Mouse (Mus musculus) B cell, adult (primary cell): ENCODE data around the gene Trappc6b. TPM values are rescaled to one million over a fixed set of nuclear protein-coding genes. Genes with fewer than 3 reads are reported as not detected.

Experiments used
- total RNA-seq: library from RNA; stranded (reverse); gene quantifications from 4 replicates; pipeline ENCODE4 v1.2.4, GENCODE M21; 2023; ENCODE audit not compliant: inconsistent age

The Trappc6b gene
- 58.2 to 77.3 TPM (median 66.3 TPM) in 4 replicates for total RNA-seq

GRCm38 (mm10) chr12:59060993-59061595 lies at the start of gene Trappc6b:
Trappc6b (minus strand) TSS chr12:59061472.

GRCm38 (mm10) chr12:59095104-59096025 lies 34.1 kb upstream of the Trappc6b start, which contains the start of gene Mia2:
Mia2 (plus strand) TSS chr12:59095799.

GRCm38 (mm10) chr12:59066448-59067077 lies 5.3 kb upstream of the Trappc6b start, which contains the start of gene Pnn:
Pnn (plus strand) TSS chr12:59066884.

GRCm38 (mm10) chr12:59013234-59013633 lies 48.0 kb downstream of the Trappc6b start, which contains the start of gene Gemin2:
Gemin2 (plus strand) TSS chr12:59013393.

GRCm38 (mm10) chr12:59011844-59012709 lies 49.2 kb downstream of the Trappc6b start, which contains the start of gene Sec23a:
Sec23a (minus strand) TSS chr12:59012017.

Other genes starting within 250 kb of the Trappc6b start
- gene Sec23a, start 49.5 kb downstream of the Trappc6b start, total RNA-seq: 17.4 to 24.2 TPM (median 20.8 TPM) in 4 replicates
- gene Gemin2, start 48.1 kb downstream of the Trappc6b start, total RNA-seq: 12.3 to 16.8 TPM (median 14.5 TPM) in 4 replicates
- 64.3 to 86.2 TPM (median 70.4 TPM) in 4 replicates for gene Pnn, start 5.4 kb upstream of the Trappc6b start, total RNA-seq
- gene Mia2, start 34.3 kb upstream of the Trappc6b start, total RNA-seq: 107 to 117 TPM (median 112 TPM) in 4 replicates
- gene Fbxo33, start 158.3 kb upstream of the Trappc6b start, total RNA-seq: 32.5 to 55.2 TPM (median 42.9 TPM) in 4 replicates